Mouse (Mus musculus) adrenal gland, postnatal 10 days (tissue): ENCODE measurements around the gene Tas1r3. TPM values are rescaled to one million over a fixed set of nuclear protein-coding genes. Genes with fewer than 3 reads are reported as not detected.

Experiments
- DNase-seq: peaks from one replicate; pipeline ENCODE4 v3.0.0; 2021; ENCODE audit warnings: mixed read lengths
- total RNA-seq, 2 experiments: library from RNA; stranded (reverse); gene quantifications; 2 replicates each; pipeline ENCODE4 v1.2.3; 2021

Gene Tas1r3
- total RNA-seq, 2 experiments from 2014 or later, result 0.36 to 0.45 TPM

DNA sequence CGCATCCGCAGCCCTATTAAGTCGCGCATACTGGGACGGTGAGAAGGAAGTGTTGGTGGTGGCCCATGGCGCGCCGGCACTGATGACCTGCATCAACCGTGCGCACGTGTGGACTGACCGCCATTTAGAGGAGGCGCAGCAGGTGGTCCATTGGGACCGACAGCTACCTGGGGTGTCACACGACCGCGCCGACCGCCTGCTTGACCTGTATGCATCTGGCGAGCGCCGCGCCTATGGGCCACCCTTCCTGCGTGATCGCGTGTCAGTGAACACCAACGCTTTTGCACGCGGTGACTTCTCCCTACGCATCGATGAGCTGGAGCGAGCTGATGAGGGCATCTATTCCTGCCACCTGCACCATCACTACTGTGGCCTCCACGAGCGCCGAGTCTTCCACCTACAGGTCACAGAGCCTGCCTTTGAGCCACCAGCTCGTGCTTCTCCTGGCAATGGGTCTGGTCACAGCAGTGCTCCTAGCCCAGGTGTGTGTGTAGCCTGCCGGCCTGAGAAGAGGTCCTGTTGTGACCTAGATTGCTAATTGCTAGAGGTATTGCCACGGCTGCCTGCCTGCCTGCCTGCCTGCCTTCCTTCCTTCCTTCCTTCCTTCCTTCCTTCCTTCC lies 21.4 kb downstream of the Tas1r3 start:
- DNase-seq, result no peak

DNA sequence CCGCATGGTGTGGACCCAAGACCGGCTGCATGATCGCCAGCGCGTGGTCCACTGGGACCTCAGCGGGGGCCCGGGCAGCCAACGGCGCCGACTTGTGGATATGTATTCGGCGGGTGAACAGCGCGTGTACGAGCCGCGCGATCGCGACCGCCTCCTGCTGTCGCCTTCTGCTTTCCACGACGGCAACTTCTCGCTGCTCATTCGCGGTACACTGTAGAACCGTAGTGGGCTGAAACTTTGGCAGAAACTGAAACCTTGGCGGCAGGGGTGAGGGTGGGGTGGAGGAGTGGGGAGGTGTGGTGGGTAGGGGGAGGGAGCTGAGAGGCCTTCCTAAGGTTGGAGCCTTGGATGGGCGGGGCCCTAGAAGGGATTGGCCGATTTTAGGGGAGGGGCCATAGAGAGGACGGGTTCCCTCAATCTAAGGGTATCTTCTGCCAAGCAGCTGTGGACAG lies 22.1 kb downstream of the Tas1r3 start:
- DNase-seq, result peak; percentile 75

DNA sequence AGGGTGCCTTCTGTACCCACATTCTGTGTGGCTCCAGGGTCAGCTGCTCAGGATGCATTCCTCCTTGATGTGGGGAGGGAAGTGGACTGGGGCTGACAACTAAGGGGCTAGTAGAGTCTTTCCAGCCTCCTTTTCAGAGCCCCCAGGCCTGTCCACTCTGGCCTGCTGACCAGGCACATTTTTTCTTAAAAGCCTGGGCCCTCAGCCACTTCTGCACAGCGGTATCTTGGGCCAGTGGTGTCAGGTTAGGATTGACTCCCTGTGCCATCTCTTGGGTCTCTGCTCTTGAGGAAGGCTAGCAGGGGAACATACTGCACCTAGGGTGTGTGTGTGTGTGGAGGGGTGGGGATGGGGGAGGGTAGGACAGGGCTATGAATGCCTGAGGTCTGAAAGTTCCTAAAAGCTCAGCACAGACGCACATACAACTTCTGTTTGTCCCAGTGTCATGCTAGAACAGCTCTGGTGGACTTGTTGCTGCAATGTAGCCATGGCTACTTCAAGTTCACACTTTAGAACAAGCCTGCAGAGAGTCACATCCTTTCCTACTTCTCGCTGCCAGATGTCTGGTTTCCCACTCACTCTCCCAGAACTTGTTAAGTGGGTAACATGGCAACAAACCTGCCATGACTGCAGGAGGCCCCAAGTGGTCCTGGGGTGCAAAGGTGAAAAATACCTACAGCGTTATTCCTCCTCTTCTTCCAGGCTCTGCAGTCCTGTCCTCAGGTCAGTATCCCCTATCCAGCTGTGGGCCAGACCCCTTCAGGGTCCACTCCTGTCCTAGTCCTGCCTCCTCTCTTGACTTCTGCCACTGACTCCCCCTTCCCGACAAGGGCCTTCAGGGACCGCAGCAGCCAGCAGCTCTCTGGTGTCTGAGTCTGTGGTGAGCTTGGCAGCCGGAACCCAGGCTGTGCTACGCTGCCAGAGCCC lies 22.8 kb downstream of the Tas1r3 start:
- DNase-seq, result no peak

DNA sequence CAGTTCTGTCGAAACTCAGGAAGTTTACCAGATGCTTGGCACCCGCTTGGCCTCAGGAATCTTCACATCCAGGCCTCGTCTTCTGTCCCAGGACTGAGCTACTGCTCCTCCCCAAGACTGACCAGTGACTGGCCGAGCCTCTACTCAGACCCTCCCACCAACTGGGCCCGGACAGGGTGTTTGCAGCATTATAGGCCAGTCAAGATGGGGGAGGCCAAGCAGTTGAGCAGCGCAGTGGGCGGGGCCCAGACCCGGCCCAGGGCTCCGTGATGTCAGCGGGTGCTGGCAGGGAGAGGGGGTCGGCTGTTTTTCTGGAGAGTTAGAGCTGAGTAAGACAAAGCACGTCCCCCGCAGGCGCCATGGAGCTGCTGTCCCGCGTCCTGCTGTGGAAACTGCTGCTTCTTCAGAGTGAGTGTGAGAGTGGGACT lies 23.7 kb downstream of the Tas1r3 start, which contains the start of gene Mxra8:
Gene Mxra8, plus strand, starts transcription at position 198 of the 428 bp plus-strand sequence.
- DNase-seq, result peak; percentile 86

DNA sequence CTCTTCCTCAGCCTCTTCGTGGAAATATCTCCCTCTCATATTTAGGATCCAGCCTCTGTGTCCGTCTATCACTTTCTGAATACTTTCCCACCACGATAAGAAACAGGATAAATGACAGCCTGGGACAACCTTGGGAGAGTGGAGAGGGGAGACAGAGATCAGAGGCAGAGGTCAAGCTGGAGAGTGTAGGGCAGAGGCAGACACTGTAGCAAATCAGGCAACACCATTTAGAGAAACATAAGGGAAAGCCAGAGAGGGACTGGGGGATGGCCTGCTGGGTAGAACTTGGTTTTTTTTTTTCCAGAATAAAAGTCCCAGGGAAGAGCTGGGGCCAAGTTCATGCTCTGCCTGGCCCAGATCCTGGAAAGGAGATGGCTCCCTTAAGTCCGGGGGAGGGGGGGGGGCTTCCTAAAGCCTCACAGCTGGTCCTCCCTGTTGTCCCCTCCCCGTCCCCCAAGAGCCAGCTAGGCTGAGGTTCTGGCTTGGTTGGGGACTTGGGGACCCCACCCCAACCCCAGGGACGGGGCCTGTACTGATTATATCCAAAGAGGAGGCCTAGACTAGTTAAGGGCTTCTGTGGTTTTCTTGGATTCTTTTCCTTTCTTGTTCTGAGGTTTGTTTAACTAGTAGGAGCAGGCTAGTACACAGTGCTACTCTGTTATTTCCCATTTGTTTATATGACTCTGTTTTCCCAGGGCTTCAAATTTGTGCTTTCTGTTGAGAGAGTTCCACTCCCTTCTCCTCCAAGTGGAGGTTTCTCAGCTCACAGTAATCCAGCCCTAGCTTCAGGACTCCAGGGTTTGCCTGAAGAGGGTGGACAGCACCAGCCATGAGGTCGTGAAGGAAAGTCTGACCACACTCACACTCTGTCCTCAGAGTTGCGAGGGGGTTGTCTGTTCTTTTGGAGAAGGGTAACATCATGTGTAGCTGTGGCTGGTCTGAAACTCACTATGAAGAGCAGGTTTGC lies 24.7 kb downstream of the Tas1r3 start:
- no peak for DNase-seq

DNA sequence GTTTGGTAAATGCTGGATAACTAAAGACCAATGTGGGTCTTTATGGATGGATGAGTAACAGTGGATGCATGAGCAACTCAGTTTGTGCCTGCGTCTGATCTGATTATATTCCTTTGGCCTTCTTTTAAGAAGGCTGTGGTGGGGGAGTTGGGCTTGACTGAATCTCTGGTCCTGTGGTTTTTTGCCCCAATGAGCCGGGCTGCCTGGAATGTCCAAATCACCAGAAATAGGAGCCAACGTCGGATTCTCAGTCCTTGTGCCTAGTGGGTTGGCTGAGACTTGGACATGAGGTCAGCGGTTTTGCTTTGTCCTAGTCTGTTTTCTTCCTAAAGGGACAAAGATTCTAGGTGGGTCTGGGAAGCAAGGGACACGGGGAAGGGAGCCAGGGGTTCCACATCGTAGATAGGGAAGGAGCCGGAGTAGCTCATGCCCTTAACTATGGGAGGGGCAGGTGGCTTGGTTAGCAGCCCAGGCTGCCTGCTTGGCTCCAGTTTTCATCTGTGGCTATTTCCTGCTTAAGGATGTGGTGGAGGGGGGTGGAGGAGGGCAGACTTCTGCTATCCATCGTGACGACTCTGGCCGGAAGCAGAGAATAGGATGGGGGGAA lies 25.7 kb downstream of the Tas1r3 start:
- DNase-seq, result no peak

DNA sequence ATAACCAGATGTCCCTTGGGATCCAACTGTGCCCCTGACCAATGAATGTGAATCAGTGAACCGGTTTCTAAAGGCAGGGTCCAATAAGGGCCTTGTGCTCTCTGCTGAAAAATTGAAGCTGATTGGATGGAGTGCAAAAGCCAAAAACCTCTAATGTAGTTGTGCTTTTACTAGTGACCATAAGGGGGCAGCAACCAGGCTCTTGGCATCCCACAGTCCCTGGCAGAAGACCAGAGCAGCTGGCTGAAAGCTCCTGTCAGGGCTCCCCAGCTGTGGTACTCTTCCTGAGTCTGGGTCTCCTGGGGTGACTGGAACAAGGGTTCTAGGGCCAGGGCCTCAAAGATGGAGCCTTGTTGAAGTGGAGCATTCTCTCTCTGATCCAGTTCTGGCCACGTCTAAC lies 29.3 kb downstream of the Tas1r3 start:
- peak; percentile 89 for DNase-seq

DNA sequence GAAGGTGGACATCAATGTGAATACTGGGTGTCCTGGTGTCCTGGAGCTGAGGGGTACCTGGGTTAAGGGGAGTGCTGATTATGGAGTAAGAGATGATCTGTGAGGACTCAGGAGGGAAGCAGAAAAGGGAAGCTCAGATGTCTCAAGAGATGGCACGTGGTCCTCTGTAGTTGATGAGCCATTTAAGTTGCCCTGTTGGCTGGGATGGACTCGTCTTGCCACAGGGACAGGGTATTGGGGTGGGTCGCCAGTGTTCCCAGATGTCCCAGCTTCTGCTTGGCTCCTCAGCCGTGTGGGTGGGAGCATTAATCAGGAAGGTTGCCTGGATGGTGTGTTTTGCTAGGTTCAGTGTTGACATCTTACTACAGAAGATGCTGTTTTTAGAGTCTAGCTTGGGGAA lies 29.9 kb downstream of the Tas1r3 start:
- no peak for DNase-seq

DNA sequence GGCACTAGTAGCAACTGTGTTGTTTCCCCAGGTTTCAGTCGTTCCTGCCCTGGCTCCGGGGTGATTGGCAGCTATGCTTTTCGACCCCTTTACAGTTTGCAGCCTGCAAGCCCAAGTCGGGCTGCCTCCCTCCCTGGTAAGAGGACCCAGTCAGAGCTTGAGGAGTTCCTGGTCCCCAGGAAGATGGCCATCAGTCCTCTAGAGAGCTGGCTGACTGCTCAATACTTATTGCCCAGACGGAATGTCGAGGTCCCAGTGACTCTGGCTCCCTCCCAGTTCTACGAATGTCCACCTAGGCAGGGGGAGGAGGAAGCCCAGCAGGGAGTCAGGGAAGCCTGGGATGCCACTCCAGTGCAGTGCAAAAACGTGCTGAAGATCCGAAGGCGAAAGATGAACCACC lies 30.8 kb downstream of the Tas1r3 start:
- no peak for DNase-seq

DNA sequence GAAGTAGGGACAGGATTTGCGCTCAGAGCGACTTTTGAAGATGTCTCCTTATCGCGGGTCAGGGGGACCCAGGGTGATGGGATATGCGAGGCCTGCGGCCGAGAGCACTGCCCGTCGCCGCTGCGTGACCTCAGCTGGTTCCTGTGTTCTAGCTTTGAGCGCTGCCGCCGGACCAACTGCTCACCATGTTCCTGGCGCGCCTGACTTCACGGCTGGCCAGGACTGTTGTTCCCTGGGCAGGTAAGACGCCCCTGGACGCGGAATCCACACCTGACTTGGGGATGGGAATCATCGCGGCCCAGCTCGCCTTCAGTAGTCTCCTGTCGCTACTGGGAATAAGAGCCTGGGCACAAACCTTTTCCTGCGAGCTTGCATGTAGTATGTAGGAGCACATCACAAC lies 31.3 kb downstream of the Tas1r3 start:
- DNase-seq, result peak; percentile 54

DNA sequence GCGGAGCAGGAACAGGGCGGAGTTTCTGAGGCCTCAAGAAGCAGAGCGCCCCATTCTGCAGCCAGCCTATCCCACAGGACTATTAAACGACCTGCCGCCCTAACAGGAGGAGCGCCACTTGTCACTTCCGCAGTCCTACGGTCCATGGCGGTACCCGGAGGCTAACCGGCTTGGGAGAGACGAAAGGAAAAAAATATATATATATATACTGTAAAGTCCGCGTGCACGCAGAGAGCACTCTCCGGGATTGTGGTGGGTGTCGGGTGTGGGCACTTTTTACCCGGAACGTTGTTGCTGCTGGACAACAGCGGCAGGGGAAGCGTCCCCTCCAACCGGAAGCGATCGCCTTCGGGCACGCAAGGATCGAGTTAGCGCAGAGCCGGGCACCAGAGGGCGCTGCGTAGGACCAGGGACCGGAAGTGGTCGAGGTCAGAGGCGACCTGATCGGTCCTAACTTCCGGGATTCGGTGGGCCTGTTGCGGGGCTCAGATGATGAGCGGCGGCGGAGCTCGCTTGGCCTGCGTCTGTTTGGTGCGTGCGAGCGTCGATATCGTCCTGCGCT lies 31.9 kb downstream of the Tas1r3 start, which contains the start of gene Aurkaip1:
Gene Aurkaip1, plus strand, starts transcription at position 68 of the 562 bp plus-strand sequence.
- DNase-seq, result peak; percentile 97

DNA sequence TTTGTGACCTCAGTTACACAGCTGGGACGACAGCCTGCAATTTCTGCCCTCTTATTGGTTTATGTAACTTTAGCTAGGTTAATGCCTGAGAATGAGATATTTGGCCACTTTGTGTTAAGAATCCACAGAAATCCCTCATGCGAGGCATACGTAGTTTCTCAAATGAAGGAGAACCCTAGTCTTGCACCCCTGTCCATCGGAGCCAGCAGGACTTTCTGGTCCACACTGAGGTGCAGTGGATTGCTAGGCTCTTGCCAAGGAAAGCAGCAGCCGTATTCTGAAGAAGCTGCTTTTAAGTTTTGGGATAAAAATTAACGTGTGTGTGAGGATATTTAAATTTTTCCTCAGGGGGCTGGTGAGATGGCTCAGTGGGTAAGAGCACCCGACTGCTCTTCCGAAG lies 32.6 kb downstream of the Tas1r3 start:
- DNase-seq, result no peak

DNA sequence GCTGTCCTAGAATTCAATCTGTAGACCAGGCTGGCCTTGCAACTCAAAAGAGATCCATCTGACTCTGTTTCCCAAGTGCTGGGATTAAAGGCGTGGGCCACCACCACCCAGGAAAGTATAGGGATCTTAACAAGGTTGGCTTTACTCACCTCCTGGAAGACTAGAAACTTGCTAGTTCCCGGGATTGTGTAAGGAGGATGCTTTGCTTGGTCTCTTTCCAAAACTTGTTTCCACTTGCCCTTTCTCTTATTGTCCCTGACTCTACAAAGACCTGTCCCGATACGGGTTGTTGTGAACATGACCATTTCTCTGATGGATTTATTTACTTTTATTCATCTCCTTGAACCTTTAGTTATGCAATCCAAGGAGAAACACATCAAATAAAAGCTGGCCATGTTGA lies 33.3 kb downstream of the Tas1r3 start:
- DNase-seq, result no peak

DNA sequence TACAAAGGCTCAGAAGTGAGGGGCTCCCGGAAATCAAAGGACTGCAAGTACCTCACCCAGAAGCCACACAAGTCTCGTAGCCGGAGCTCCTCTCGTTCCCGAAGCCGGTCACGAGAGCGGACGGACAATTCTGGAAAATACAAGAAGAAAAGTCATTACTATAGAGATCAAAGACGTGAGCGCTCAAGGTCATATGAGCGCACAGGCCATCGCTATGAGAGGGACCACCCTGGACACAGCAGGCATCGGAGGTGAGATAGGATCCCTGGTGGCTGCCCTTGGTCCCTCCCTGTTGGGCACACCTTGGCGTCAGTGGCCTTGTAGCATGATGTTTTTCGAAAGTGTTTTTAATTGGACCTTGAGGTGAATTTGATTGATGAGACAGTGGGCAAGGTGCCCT lies 39.7 kb downstream of the Tas1r3 start:
- no peak for DNase-seq

DNA sequence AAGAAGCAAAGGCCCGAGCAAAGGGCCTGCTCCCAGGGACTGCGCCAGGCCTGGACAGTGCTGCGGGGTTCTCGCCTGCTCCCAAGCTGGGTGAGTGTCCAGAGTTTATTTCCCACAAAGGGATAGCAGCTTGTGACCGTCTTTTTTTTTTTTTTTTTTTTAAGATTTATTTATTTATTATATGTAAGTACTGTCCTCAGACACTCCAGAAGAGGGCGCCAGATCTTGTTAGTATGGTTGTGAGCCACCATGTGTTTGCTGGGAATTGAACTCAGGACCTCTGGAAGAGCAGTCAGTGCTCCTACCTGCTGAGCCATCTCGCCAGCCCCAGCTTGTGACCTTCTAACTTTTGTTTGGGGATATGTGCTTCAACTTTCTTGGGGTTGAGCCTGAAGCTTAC lies 42.1 kb downstream of the Tas1r3 start:
- DNase-seq, result no peak

DNA sequence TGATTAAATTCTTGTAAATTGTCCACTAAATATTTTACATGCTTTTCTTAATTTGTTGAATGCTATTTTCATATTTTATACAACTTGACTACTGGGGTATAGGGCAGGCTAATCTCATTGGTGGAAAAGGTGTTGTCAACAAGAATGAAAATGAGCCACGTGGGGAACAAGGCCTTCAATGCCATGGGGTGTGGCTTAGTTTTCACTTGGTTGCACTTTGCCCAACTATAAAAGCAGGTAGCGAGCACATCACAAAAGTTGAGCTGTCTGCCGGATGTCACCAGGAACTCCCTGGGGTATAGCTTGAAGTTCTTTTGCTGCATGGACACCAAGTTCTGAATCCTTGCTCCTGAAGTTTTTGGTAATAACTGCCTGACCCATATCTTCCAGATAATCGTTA lies 45.6 kb downstream of the Tas1r3 start:
- DNase-seq, result no peak

DNA sequence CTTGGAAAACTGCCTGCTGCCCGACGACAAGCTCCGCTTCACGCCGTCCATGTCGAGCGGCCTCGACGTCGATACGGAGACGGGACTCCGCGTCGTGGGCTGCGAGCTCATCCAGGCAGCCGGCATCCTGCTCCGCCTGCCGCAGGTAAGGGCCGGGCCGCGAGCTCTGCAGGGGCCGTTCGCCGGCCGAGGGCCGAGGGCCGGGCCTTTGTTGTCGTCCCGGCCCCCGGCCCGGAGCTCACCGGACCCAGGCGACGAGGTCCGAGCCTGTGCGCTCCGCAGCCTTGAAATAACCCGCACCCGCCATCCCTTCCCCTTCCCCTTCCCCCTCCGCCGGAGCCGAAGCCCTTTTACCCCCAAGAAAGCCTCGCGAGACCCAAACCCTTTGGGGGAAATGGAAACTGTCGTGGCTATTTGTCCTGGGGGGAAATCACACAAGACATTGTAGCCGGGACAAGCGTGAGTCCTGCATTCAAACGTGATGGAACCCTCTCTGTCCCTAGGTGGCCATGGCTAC lies 50.4 kb downstream of the Tas1r3 start:
- DNase-seq, result peak; percentile 57

DNA sequence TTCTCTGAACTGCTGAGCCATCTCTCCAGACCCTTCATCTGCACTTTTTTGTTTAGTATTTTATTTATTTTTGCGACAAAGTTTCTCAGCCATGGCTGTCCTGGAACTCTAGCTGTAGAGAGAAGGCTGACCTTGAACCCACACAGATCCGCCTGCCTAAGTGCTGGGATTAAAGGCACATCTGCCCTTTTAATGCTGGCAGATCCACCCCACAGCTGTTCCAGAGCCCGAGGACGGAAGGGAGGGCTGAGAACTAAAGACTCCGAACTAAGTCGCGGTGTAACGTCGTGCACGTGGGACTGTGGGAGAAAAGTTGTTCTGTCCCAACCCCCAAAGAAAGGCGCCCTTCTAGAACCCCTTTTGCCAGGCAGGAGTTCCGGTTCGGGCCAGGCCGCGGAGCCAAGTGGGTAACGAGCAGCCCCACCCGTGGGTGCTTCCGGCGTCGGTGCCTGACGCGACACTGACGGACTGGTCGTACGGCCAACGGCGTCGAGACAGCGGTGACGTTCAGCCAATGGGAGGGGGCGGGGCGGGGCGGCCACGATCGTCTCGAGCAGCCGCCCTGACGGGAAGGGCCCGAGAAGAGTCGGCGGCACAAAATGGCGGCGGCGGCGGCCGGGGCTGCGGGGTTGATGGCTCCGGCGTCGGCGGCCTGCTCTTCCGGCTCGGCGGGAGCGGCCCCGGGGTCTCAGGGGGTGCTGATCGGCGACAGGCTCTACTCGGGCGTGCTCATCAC lies 51.1 kb downstream of the Tas1r3 start, which contains the start of gene Ccnl2:
Gene Ccnl2, plus strand, starts transcription at position 561 of the 736 bp plus-strand sequence.
- peak; percentile 95 for DNase-seq
